Mouse (Mus musculus) cerebellum, adult 2 months (tissue): Measurements from ENCODE around the gene Hunk.

ENCODE experiments used
- CTCF ChIP-seq: fragments of 200-500 bp; IDR thresholded peaks from 2 replicates; pipeline ENCODE4 v1.5.1; 2011; ENCODE audit warnings: low read depth, mild to moderate bottlenecking, control low read depth, low read length, moderate library complexity, borderline replicate concordance; ENCODE audit not compliant: insufficient read depth
- POLR2A ChIP-seq: fragments of 200-500 bp; IDR thresholded peaks from 2 replicates; pipeline ENCODE4 v1.6.1; 2011; ENCODE audit warnings: low read length, control low read depth, borderline replicate concordance; ENCODE audit not compliant: insufficient read depth

DNA sequence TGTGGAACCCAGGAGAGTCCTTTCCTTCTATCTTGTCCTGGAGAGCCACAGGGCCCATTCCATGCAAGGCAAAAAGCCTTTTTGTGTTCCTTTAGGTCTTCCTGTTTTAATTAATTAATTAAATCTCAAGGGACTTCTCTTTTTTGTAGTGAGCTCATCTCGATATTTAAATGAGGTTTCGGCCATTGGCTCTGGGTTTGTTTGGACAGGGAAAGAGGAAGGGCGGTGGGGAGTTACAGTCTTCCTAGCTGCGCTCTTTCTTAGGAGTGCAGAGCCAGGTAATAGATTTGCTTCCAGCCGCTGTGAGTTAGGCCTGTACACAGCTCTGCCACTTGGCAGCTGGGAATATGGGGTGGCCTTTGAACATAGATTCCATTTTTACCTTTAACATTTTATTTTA lies 40.4 kb downstream of the Hunk start:
- TF ChIP-seq CTCF: no peak
- TF ChIP-seq POLR2A: no peak
